Mouse (Mus musculus): ENCODE results near the gene Cacnb1. TPM values are rescaled to one million over a fixed set of nuclear protein-coding genes. Genes with fewer than 3 reads are reported as not detected.

The Cacnb1 gene
- polyA plus RNA-seq, 1 experiment from 2014 or later, result 0.73 TPM

GRCm38 (mm10) chr11:97983983-97984382 lies 38.9 kb downstream of the Cacnb1 start:
- Histone ChIP-seq H3K4me2 (no peak overlapping the region), H3K9me3 (replicated peaks) (no peaks in the 10 kb centered on the region), H3K27me3 (peaks cover 60% of the 10 kb centered on the region), H3K9ac (no peak overlapping the region), H3K4me1 (replicated peaks) (peaks cover 24% of the 10 kb centered on the region), H3K4me3 (replicated peaks) (no peak overlapping the region), H3K27ac (no peak overlapping the region), H3K36me3 (no peaks in the 10 kb centered on the region)
- no peak for ATAC-seq (ENCODE audit: low read depth)
- no peak for DNase-seq
- 70% methylated on average over 1 of the region's 1 CpGs for whole genome bisulfite sequencing (ENCODE audit: insufficient replicate concordance)

- no peak overlapping the region for H3K4me3 ChIP-seq (replicated peaks)
- H3K9me3 ChIP-seq (replicated peaks), result no peaks in the 10 kb centered on the region
- no peak overlapping the region for H3K4me2 ChIP-seq
- no peak for DNase-seq
- WGBS (ENCODE audit: insufficient replicate concordance), result 69% methylated on average over 3 of the region's 3 CpGs
- no peak overlapping the region for H3K27ac ChIP-seq
- H3K4me1 ChIP-seq (replicated peaks), result peaks cover 23% of the 10 kb centered on the region
- H3K27me3 ChIP-seq, result peaks cover 60% of the 10 kb centered on the region
- H3K36me3 ChIP-seq, result no peaks in the 10 kb centered on the region
- ATAC-seq (ENCODE audit: low read depth), result no peak
- no peak overlapping the region for H3K9ac ChIP-seq
Observed at GRCm38 (mm10) chr11:97983506-97983905, 39.3 kb downstream of the Cacnb1 start.

- H3K9me3 ChIP-seq (replicated peaks), result no peaks in the 10 kb centered on the region
- 69% methylated on average over 9 of the region's 9 CpGs for WGBS (ENCODE audit: insufficient replicate concordance)
- H3K4me1 ChIP-seq (replicated peaks), result peaks cover 20% of the 10 kb centered on the region
- no peak overlapping the region for H3K4me2 ChIP-seq
- no peak overlapping the region for H3K9ac ChIP-seq
- DNase-seq (no peak), ATAC-seq (ENCODE audit: low read depth) (no peak)
- H3K27me3 ChIP-seq, result peaks cover 62% of the 10 kb centered on the region
- H3K27ac ChIP-seq, result no peak overlapping the region
- H3K4me3 ChIP-seq (replicated peaks), result no peak overlapping the region
- no peaks in the 10 kb centered on the region for H3K36me3 ChIP-seq
Observed at GRCm38 (mm10) chr11:97982721-97983120, 40.1 kb downstream of the Cacnb1 start.

GRCm38 (mm10) chr11:97980531-97980966 lies 42.3 kb downstream of the Cacnb1 start:
- ATAC-seq (ENCODE audit: low read depth), result no peak
- no peak for DNase-seq
- 64% methylated on average over 9 of the region's 9 CpGs for WGBS (ENCODE audit: insufficient replicate concordance)

GRCm38 (mm10) chr11:97979824-97980495 lies 42.9 kb downstream of the Cacnb1 start:
- Histone ChIP-seq H3K4me3 (replicated peaks) (no peak overlapping the region), H3K27ac (no peak overlapping the region), H3K36me3 (no peaks in the 10 kb centered on the region), H3K4me2 (no peak overlapping the region), H3K27me3 (peaks cover 41% of the 10 kb centered on the region), H3K4me1 (replicated peaks) (no peaks in the 10 kb centered on the region), H3K9ac (no peak overlapping the region), H3K9me3 (replicated peaks) (no peaks in the 10 kb centered on the region)
- WGBS (ENCODE audit: insufficient replicate concordance), result 60% methylated on average over 10 of the region's 10 CpGs
- no peak for DNase-seq
- no peak for ATAC-seq (ENCODE audit: low read depth)

More at GRCm38 (mm10) chr11:97980531-97980966, 42.3 kb downstream of the Cacnb1 start:
- no peaks in the 10 kb centered on the region for H3K9me3 ChIP-seq (replicated peaks)
- H3K9ac ChIP-seq, result no peak overlapping the region
- no peak overlapping the region for H3K27ac ChIP-seq
- H3K4me3 ChIP-seq (replicated peaks), result no peak overlapping the region
- peaks cover 47% of the 10 kb centered on the region for H3K27me3 ChIP-seq
- H3K4me1 ChIP-seq (replicated peaks), result no peaks in the 10 kb centered on the region
- H3K4me2 ChIP-seq, result no peak overlapping the region
- H3K36me3 ChIP-seq, result no peaks in the 10 kb centered on the region

GRCm38 (mm10) chr11:97978392-97978791 lies 44.4 kb downstream of the Cacnb1 start:
- H3K4me2 ChIP-seq, result no peak overlapping the region
- H3K4me3 ChIP-seq (replicated peaks), result no peak overlapping the region
- H3K9me3 ChIP-seq (replicated peaks), result no peaks in the 10 kb centered on the region
- no peaks in the 10 kb centered on the region for H3K36me3 ChIP-seq
- no peaks in the 10 kb centered on the region for H3K4me1 ChIP-seq (replicated peaks)
- no peak overlapping the region for H3K27ac ChIP-seq
- H3K27me3 ChIP-seq, result peaks cover 25% of the 10 kb centered on the region
- no peak overlapping the region for H3K9ac ChIP-seq
- DNase-seq (no peak), ATAC-seq (ENCODE audit: low read depth) (no peak)
- WGBS (ENCODE audit: insufficient replicate concordance), result 73% methylated on average over 13 of the region's 13 CpGs

- no peaks in the 10 kb centered on the region for H3K9me3 ChIP-seq (replicated peaks)
- H3K4me3 ChIP-seq (replicated peaks), result no peak overlapping the region
- H3K4me2 ChIP-seq, result no peak overlapping the region
- DNase-seq (no peak), ATAC-seq (ENCODE audit: low read depth) (no peak)
- no peak overlapping the region for H3K9ac ChIP-seq
- no peaks in the 10 kb centered on the region for H3K4me1 ChIP-seq (replicated peaks)
- no peak overlapping the region for H3K27ac ChIP-seq
- 46% methylated on average over 5 of the region's 5 CpGs for WGBS (ENCODE audit: insufficient replicate concordance)
- no peaks in the 10 kb centered on the region for H3K36me3 ChIP-seq
- H3K27me3 ChIP-seq, result peaks cover 25% of the 10 kb centered on the region
Observed at GRCm38 (mm10) chr11:97977797-97978196, 45.0 kb downstream of the Cacnb1 start.

- Histone ChIP-seq H3K9me3 (replicated peaks) (no peaks in the 10 kb centered on the region), H3K36me3 (no peaks in the 10 kb centered on the region), H3K9ac (no peak overlapping the region), H3K27me3 (peaks cover 18% of the 10 kb centered on the region; the same call in 1 of the 2 replicates), H3K27ac (no peak overlapping the region), H3K4me1 (replicated peaks) (no peaks in the 10 kb centered on the region), H3K4me3 (replicated peaks) (no peak overlapping the region), H3K4me2 (no peak overlapping the region)
- DNase-seq (no peak), ATAC-seq (ENCODE audit: low read depth) (no peak)
- WGBS (ENCODE audit: insufficient replicate concordance), result 61% methylated on average over 5 of the region's 5 CpGs
Observed at GRCm38 (mm10) chr11:97974746-97975145, 48.1 kb downstream of the Cacnb1 start.

GRCm38 (mm10) chr11:97974141-97974540 lies 48.7 kb downstream of the Cacnb1 start:
- DNase-seq (no peak), ATAC-seq (ENCODE audit: low read depth) (no peak)
- H3K9me3 ChIP-seq (replicated peaks), result no peaks in the 10 kb centered on the region
- H3K4me3 ChIP-seq (replicated peaks), result no peak overlapping the region
- WGBS (ENCODE audit: insufficient replicate concordance), result 78% methylated on average over 5 of the region's 5 CpGs
- H3K4me1 ChIP-seq (replicated peaks), result no peaks in the 10 kb centered on the region
- no peaks in the 10 kb centered on the region for H3K36me3 ChIP-seq
- no peak overlapping the region for H3K9ac ChIP-seq
- no peak overlapping the region for H3K27ac ChIP-seq
- no peak overlapping the region for H3K4me2 ChIP-seq
- peaks cover 13% of the 10 kb centered on the region; the same call in 1 of the 2 replicates for H3K27me3 ChIP-seq

- Histone ChIP-seq H3K4me2 (no peak overlapping the region), H3K4me1 (replicated peaks) (no peaks in the 10 kb centered on the region), H3K27ac (no peak overlapping the region), H3K9me3 (replicated peaks) (no peaks in the 10 kb centered on the region), H3K4me3 (replicated peaks) (no peak overlapping the region), H3K27me3 (peaks cover 16% of the 10 kb centered on the region; the same call in 1 of the 2 replicates), H3K36me3 (no peaks in the 10 kb centered on the region), H3K9ac (no peak overlapping the region)
- ATAC-seq (ENCODE audit: low read depth) (no peak), DNase-seq (no peak)
- WGBS (ENCODE audit: insufficient replicate concordance), result 64% methylated on average over 2 of the region's 2 CpGs
Observed at GRCm38 (mm10) chr11:97972434-97972833, 50.4 kb downstream of the Cacnb1 start.

- ATAC-seq (ENCODE audit: low read depth), result no peak
- no peak overlapping the region for H3K4me3 ChIP-seq (replicated peaks)
- H3K36me3 ChIP-seq, result no peaks in the 10 kb centered on the region
- 26% methylated on average over 7 of the region's 7 CpGs for WGBS (ENCODE audit: insufficient replicate concordance)
- no peak overlapping the region for H3K9ac ChIP-seq
- H3K4me2 ChIP-seq, result no peak overlapping the region
- no peaks in the 10 kb centered on the region for H3K4me1 ChIP-seq (replicated peaks)
- DNase-seq, result no peak
- no peaks in the 10 kb centered on the region for H3K9me3 ChIP-seq (replicated peaks)
- H3K27ac ChIP-seq, result no peak overlapping the region
- H3K27me3 ChIP-seq, result peaks cover 27% of the 10 kb centered on the region
Observed at GRCm38 (mm10) chr11:97971232-97971631, 51.6 kb downstream of the Cacnb1 start.

GRCm38 (mm10) chr11:97970771-97971170 lies 52.1 kb downstream of the Cacnb1 start:
- no peak overlapping the region for H3K27ac ChIP-seq
- no peaks in the 10 kb centered on the region for H3K4me1 ChIP-seq (replicated peaks)
- H3K4me2 ChIP-seq, result no peak overlapping the region
- H3K9ac ChIP-seq, result no peak overlapping the region
- H3K9me3 ChIP-seq (replicated peaks), result no peaks in the 10 kb centered on the region
- 71% methylated on average over 7 of the region's 7 CpGs for WGBS (ENCODE audit: insufficient replicate concordance)
- H3K36me3 ChIP-seq, result no peaks in the 10 kb centered on the region
- H3K4me3 ChIP-seq (replicated peaks), result no peak overlapping the region
- ATAC-seq (ENCODE audit: low read depth), result no peak
- DNase-seq, result no peak
- peaks cover 28% of the 10 kb centered on the region for H3K27me3 ChIP-seq
